Mouse (Mus musculus) bone marrow, adult 2 months (tissue): ENCODE measurements around the gene Gm10799. TPM values are rescaled to one million over a fixed set of nuclear protein-coding genes. Genes with fewer than 3 reads are reported as not detected.
"Not testable (repeated sequence)": the region's sequence is repeated elsewhere in the genome, so short reads cannot be mapped to it uniquely, and the experiment has no call there.

Source experiments
- H3K27ac ChIP-seq: fragments of 200-500 bp; 2 replicates; pipeline ENCODE4 v1.5.1; 2012; ENCODE audit warnings: low read depth, mild to moderate bottlenecking, control low read depth, inconsistent platforms, low read length; ENCODE audit not compliant: control insufficient read depth, poor library complexity, insufficient read depth
- H3K4me1 ChIP-seq: fragments of 200-500 bp; 2 replicates; pipeline ENCODE4 v1.6.1; 2011; ENCODE audit warnings: low read length; ENCODE audit not compliant: control insufficient read depth, insufficient read depth
- H3K4me3 ChIP-seq: fragments of 200-500 bp; replicated peaks from 2 replicates; pipeline ENCODE3; 2011; ENCODE audit warnings: mild to moderate bottlenecking, low read depth, low read length, control low read depth; ENCODE audit not compliant: control insufficient read depth
- CTCF ChIP-seq: fragments of 200-500 bp; IDR thresholded peaks from 2 replicates; pipeline ENCODE4 v1.5.1; 2011; ENCODE audit warnings: low read length, control low read depth; ENCODE audit not compliant: control insufficient read depth, insufficient read depth
- POLR2A ChIP-seq: fragments of 200-500 bp; IDR thresholded peaks from 2 replicates; pipeline ENCODE4 v1.6.1; 2011; ENCODE audit warnings: low read depth, mild to moderate bottlenecking, control low read depth, low read length, borderline replicate concordance; ENCODE audit not compliant: control insufficient read depth
- WGBS: fragments of 180-500 bp; shearing (Covaris S2); methylation state at CpG from one replicate; pipeline ENCODE4 v1.1.7; 2018; 5-methylcytosine and 5-hydroxymethylcytosine counted together
- polyA plus RNA-seq: library from polyadenylated mRNA; stranded (reverse); fragments of >200 nt; gene quantifications from 2 replicates; pipeline ENCODE4 v1.2.4, GENCODE M21; 2011; ENCODE audit warnings: low replicate concordance; ENCODE audit not compliant: missing spikeins, insufficient read depth, insufficient read length

Gm10799 gene
- polyA plus RNA-seq, 1 experiment: not detected

- H3K4me1 ChIP-seq: no peaks in the 10 kb centered on the region
- no peak overlapping the region for H3K4me3 ChIP-seq
- no peak overlapping the region for H3K27ac ChIP-seq
- TF ChIP-seq POLR2A (no peak), CTCF (no peak)
- WGBS: 95% methylated on average over 2 of the region's 2 CpGs
Measured at GRCm38 (mm10) chr2:104099231-104099585, 30.9 kb upstream of the Gm10799 start.

- H3K4me1 ChIP-seq: no peaks in the 10 kb centered on the region
- no peak overlapping the region for H3K4me3 ChIP-seq
- 21% methylated on average over 3 of the region's 3 CpGs for WGBS
- H3K27ac ChIP-seq: no peak overlapping the region
- TF ChIP-seq POLR2A: no peak
- TF ChIP-seq CTCF: no peak
Measured at GRCm38 (mm10) chr2:104098529-104099230, 30.3 kb upstream of the Gm10799 start.

GRCm38 (mm10) chr2:104097396-104097795, 29.0 kb upstream of the Gm10799 start:
- WGBS: 90% methylated on average over 4 of the region's 4 CpGs
- H3K4me3 ChIP-seq, H3K4me1 ChIP-seq, H3K27ac ChIP-seq: not testable (repeated sequence)

DNA sequence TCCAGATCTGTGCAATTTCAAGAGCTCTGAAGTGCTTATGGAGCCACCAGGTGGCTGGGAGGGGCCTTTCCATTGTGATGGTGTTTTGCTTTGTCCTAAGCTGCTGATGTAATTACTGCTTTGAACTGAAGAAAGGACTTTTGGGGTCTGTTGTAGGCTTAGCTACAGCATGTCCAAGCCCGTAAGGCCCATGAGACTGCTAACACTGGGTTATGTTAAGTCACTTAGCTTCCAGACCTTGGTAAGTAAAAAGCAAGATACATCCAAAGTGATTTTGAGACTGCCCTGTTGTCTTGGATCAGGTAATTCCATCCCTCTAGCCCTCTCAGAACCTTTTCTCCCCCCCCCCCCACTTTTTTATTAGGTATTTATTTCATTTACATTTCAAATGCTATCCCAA, 28.4 kb upstream of the Gm10799 start:
- not testable (repeated sequence) for H3K4me3 ChIP-seq, H3K4me1 ChIP-seq, H3K27ac ChIP-seq
- 84% methylated on average over 1 of the region's 1 CpGs for WGBS

GRCm38 (mm10) chr2:104096256-104096655, 27.9 kb upstream of the Gm10799 start:
- TF ChIP-seq POLR2A (no peak), CTCF (no peak)
- H3K27ac ChIP-seq: peak overlapping the region; percentile 83
- H3K4me1 ChIP-seq: no peaks in the 10 kb centered on the region
- H3K4me3 ChIP-seq: peak overlapping the region; percentile 71
- whole genome bisulfite sequencing: 35% methylated on average over 10 of the region's 10 CpGs

GRCm38 (mm10) chr2:104095741-104096213, 27.4 kb upstream of the Gm10799 start, which contains the start of gene Cd59a:
TSS of gene Cd59a (plus strand) at chr2:104095801.
- peak within 1 kb of the TSS; percentile 83 for H3K27ac ChIP-seq
- TF ChIP-seq POLR2A (no peak), CTCF (no peak)
- 6% methylated on average over 15 of the region's 15 CpGs for WGBS
- H3K4me3 ChIP-seq: peak within 1 kb of the TSS; percentile 71
- H3K4me1 ChIP-seq: no peaks in the 10 kb centered on the region

- no peak overlapping the region for H3K4me3 ChIP-seq
- H3K4me1 ChIP-seq: no peaks in the 10 kb centered on the region
- TF ChIP-seq CTCF (no peak), POLR2A (no peak)
- 89% methylated on average over 2 of the region's 2 CpGs for WGBS
- H3K27ac ChIP-seq: no peak overlapping the region
Measured at GRCm38 (mm10) chr2:104093305-104093704, 25.0 kb upstream of the Gm10799 start.

GRCm38 (mm10) chr2:104087562-104087961, 19.2 kb upstream of the Gm10799 start:
- H3K4me1 ChIP-seq, H3K4me3 ChIP-seq, H3K27ac ChIP-seq: not testable (repeated sequence)
- WGBS: 43% methylated on average over 1 of the region's 1 CpGs

DNA sequence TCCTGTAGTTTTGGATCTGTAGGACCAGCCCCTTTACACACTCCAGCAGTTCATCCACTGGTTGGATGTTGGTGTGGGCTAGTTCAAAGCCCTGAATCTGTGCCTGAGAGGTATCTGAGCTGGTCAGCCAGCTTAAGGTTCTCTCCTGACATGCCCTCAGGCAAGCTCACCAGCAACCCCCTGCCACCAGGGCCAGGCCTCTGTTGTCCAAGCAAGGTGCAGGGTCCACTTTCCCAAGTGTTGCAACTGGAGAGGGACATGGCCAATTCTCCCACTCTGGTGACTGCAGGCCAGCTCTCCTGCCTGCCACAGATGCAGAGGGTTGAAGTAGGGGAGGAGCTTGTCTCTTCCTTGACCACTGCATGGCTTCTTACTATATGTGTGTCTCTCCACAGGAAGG, 15.7 kb upstream of the Gm10799 start:
- not testable (repeated sequence) for H3K4me1 ChIP-seq, H3K4me3 ChIP-seq, H3K27ac ChIP-seq
